Mouse (Mus musculus) erythroblast, embryonic 14.5 days (primary cell): ENCODE results near the gene Cdc5l.

Experiments used
- GATA1 ChIP-seq: IDR thresholded peaks from 2 replicates; pipeline ENCODE4 v1.6.1; 2012; ENCODE audit warnings: low read length, inconsistent platforms, mixed read lengths
- TAL1 ChIP-seq: IDR thresholded peaks from 3 replicates; pipeline ENCODE4 v1.6.1; 2012; ENCODE audit warnings: low read length, inconsistent platforms, mixed read lengths

DNA sequence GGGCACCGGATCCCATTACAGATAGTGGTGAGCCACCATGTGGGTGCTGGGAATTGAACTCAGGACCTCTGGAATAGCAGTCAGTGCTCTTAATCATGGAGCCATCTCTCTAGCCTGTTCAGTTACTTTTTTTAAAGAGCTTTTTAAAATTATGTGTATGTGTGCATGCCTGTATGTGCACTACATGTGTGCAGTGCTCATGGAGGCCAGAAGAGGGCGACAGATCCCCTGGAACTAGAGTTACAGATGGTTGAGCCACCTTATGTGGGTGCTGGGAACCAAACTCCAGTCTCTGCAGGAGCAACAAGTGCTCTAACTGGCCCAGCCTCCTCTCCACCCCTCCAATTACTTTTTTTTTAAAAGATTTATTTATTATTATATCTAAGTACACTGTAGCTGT is 33.2 kb upstream of the Cdc5l start:
- TF ChIP-seq GATA1 (no peak), TAL1 (no peak)
